Mouse (Mus musculus) right cerebral cortex, adult 18-20 months (tissue): ENCODE data around the gene Prss21.

Source experiments
- DNase-seq: peaks from one replicate; pipeline ENCODE4 v3.0.0; 2022; ENCODE audit warnings: mixed read lengths

Gene Prss21

DNA sequence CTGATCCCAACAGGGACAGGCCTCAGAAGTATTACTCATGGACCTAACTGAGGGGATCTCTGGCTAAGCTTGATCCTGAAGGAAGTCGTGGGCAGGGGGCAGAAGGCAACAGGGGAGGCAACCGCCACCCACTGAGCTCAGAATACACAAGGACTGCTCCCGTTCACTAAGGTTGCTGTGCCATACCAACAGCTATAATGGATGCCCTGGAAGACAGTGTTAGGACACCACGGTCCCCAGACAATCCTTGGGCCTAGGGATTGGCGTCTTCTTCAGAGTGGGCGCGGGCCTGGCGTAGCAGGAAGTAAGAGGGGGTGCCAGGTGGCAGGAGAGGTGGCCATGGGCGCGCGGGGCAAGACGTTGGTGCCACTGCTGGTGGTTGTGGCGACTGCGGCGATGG, at the start of gene Prss21:
Gene Prss21 (plus strand): TSS at position 301 of the 400 bp plus-strand sequence.
- DNase-seq: no peak

DNA sequence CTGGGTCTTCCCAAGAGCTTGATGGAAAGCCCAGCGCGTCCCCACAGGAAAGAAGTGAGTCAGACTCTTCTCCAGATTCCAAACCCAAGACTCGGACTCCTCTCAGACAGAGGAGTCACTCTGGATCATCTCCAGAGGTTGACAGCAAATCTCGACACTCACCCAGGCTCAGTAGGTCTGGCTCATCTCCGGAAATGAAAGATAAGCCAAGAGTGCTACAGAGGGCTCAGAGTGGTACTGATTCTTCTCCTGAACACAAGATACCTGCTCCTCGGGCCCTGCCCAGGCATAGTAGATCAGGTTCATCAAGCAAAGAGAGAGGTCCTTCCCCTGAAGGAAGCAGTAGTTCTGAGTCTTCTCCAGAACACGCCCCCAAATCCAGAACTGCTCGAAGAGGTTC, 49.3 kb upstream of the Prss21 start:
- DNase-seq: no peak

DNA sequence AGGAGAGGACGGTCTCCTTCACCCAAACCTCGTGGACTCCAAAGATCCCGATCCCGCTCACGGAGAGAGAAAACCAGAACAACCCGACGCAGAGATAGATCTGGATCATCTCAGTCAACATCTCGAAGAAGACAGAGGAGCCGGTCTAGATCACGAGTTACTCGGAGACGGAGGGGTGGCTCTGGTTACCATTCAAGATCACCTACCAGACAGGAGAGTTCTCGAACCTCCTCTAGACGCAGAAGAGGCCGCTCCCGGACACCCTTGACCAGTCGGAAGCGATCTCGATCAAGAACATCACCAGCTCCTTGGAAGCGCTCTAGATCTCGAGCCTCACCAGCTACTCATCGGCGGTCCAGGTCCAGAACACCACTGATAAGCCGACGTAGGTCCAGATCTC, 48.6 kb upstream of the Prss21 start:
- DNase-seq: no peak

DNA sequence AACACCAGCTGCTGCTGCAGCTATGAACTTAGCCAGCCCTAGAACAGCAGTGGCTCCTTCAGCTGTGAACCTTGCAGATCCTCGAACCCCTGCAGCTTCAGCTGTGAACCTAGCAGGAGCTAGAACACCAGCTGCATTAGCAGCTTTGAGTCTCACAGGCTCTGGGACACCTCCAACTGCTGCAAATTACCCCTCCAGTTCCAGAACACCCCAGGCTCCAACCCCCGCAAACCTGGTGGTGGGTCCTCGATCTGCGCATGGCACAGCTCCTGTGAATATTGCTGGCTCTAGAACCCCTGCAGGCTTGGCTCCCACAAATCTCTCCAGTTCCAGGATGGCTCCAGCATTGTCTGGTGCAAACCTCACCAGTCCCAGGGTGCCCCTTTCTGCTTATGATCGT, 47.1 kb upstream of the Prss21 start:
- no peak for DNase-seq

DNA sequence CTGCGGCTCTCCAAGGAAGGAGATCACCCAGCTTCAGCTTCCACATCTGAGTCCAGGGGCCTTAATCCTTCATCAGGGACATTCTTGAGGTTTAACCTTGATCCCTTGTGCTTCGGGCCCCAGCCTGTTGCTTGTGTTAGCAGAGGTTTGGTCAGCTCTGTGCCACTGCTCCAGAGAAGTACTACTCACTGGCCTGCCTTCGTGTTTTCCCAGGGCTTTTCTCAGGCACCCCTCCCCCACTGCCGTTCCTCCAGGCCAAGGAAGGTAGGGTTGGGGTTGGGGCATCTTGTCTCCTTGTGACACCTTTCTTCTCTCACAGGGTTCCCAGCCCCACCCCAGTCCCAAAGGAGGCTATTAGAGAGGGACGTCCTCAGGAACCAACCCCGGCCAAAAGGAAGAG, 45.8 kb upstream of the Prss21 start:
- no peak for DNase-seq

DNA sequence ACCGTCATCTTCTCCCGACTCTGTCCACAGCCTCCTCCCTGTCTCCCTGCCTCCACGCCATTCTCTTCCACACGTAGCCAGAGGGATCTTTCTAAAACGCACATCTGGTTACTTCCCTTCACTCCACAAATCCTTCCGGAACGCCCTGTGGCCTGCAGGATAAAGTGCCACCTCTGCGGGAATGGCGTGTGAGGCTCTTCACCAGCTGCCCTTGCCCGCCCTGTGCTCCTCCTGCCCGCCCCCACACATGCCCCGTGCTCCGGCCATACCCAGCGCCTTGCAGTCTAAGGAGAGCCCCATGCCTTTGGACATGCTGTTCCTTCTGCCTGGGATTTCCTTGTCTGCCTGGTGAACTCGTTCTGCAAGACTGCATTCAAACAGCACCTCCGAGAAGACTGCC, 44.8 kb upstream of the Prss21 start:
- DNase-seq: no peak

DNA sequence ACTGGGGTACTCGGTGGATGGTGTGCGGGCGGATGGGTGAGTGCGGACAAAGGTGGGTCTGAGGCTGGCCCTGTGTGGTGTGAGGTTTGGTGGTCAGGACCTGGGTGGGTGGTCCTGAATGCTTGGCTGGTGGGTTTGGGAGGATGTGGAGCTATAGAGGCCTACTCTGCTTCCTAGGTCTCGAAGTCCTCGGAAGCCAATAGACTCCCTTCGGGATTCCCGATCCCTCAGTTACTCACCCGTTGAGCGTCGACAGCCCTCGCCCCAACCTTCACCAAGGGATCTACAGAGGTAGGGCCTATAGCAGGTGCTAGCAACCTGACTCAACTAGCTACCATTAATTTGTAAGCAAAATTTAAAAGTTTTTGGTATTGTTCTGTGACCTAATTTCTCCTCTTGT, 44.2 kb upstream of the Prss21 start:
- DNase-seq: no peak

DNA sequence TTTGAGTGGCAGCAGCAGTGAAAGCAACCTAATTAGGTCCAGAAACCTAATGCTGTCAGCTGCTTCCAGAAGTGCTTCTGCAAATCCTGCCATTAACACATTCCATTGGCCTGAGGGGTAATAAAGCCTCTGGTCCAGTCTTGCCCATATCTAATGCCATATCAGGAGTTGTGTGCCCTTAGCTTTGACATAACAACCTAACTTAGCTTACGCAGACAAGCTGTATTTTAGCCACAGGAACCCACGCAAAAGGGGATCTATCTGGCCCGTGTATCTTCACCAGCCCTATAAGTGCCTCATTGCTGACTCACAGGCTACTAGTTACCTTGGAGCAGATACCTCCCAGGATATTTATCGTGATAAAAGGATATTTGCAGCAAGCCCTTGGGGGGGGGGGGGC, 42.3 kb upstream of the Prss21 start:
- no peak for DNase-seq

DNA sequence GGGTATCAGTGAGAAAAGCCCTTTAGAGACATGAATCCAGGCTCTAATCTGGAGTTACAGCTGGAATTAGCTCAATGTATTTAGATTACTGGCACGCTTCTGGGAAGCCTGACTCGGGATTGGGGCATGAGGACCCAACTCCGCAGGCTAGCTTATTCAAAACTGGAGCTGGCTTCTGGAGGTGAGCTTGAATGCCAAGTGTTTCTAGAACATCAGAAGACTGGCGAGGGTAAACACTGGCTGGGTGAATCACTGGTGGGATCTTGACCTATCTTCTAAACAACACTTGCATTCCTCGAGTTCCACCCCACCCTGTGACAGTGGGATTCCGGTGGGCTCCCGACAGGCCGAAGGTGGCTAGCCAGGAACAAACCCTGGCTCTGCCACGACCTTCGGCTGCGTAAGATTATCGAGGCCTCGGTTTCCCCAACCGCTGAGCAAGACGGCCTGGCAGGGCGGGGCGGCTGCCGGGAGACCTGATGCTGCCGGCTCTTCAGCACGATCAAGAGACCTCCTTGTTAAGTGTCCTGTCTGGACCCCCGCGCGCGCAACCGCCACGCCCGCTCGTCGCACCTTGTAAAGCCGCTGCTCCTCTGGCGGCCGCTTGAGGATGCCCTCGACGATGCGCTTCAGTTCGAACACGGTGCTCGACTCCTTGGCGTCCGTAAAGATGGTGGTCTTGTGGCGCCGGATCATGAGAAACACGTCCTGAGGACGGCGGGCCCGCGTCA, 39.4 kb upstream of the Prss21 start:
- DNase-seq: peak; percentile 36

DNA sequence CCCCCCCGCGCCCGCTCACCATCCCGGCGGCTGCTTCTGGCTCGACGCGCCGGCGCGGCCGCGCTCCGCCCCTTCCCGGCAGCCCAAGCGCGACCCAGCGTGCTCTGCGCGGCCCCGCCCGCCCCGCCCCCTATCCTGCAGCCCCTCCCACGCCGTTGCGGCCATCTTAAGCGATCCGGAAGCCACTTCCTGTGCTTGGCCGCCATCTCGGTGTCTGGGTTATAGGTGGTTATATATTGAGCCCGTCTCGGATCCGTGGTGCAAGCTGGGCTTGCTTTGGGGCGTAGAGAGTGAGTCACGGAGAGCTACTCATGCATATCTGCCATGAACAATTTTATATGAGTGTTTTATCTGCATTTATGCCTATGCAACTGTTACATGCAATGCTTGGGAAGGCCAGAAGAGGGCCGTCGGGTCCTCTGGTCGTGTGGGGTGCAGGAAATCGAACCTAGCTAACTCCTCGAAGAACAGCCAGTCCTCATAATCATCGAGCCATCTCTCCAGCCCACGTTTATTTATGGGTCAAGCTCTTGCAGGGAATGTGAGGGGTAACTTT, 38.7 kb upstream of the Prss21 start, which contains the start of gene Elob:
Gene Elob (minus strand): TSS at position 73 of the 556 bp plus-strand sequence.
- DNase-seq: peak; percentile 87

DNA sequence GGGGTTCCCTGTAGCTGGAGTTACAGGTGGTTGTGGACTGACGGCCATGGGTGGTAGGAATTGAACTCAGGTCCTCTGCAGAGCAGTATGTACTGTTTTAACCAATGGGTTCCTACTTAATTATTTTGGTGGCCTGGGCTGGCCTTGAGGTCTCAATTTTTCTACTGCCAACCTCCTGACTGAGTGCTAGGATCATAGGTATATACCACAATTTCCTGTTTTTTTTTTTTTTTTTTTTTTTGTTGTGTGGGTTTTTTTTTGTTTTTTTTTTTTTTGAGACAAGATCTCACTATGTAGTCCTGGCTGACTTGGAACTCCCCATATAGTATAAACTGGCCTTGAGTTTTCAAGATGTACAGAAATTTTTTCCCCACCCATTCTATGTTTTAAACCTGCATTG, 36.7 kb upstream of the Prss21 start:
- no peak for DNase-seq

DNA sequence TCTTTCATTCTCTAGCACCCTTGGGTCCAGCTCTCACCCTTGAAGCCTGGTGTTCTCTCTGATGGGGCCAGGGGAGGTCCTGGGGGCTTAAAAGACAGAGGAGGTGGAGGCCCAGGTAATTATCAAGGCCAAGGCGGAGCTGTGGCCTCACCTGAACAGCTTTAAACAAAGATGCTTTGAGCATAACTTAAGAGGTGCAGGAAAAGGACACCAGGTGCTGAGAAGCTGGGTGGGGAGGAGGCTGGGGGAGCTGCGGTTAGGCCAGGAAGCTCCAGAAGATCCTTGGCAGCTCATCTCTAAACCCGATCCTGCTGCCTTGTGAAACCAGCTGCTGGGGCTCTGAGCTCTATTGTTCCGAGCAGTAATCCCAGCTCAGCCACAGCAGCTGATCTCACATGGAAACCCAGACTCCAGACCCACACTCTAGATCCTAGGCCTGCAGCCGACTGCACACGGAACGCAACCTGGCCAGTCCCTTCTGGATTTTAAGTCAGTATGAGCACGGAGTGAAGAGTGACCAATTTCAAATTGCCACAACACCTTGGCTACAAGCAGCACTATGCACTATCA, 31.8 kb upstream of the Prss21 start, which contains the start of gene Prss33:
Gene Prss33 (minus strand): TSS at position 51 of the 570 bp plus-strand sequence.
- no peak for DNase-seq

DNA sequence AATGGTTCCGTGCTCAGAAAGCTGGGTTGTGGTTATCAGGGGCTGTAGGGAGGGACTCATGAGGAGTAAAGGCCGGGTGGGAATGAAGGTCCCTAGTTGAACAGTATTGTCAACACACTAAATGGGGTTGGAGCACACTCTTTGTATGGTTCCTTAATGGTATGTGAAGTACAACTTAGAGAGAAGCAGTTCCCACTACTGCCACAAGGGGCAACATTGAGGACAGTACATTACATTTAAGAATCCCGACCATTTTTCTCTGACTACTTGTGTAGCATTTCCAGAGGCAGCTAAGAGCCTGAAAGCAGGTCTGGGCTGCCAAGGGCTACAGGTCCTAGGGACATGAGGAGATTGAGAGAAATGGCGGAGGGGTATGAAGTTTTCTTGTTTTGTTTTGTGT, 26.7 kb upstream of the Prss21 start:
- DNase-seq: peak; percentile 41

DNA sequence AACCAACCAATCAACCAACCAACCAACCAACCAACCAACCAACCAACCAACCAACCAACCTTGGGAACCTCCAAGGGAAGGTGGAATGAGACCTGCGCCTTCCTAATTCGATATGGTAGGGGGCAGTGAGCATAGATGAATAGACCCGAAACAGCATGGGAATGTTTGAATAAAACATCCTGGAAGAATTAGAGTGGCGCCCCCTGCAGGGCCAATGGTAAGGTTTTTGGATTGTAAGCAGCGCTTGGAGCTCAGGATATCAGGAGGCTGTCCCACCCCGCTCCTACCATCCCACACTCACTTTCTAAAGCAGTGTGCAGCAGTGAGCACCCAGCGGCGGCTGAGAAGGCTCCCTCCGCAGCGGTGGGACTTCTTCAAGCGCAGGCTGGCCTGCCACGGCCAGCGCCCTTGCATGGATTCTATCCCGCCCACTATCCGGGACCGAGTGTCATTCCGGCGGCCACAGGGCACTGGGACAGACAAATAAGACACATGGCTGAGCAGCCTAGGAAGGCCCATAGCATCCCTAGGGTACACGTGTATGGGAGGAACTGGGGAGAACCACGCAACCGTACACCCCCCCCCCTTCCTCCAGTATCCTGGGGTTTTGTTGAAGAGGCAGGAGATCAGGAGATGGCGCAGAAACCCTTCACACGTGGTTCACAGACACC, 24.6 kb upstream of the Prss21 start:
- DNase-seq: no peak

DNA sequence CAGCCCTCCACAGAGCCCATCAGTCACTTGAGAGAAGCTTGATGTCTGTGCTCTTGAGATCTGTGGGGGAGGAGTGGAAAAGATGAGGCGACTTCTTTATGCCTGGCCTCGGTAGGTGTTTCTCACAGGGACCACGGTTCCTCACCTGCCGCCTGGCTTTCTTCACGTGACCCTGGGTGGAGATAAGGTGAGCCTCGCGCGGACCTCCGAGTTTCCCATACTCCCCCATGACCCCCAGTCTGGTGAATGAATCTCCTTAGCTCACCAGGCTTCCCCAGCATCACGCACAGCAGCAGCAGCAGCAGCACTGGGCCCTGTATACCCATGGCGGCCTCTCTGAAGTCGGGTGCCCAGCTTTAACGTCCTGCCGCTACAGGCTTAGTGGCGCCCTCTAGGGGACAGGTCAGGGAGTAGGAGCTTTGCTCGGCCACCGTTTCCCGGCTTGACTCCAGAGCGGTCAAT, 24.0 kb upstream of the Prss21 start, which contains the start of the genes Prss32 and Prss41:
Gene Prss32 (plus strand): TSS at position 44 of the 462 bp plus-strand sequence.
Gene Prss41 (minus strand): TSS at position 361 of the 462 bp plus-strand sequence.
- no peak for DNase-seq

DNA sequence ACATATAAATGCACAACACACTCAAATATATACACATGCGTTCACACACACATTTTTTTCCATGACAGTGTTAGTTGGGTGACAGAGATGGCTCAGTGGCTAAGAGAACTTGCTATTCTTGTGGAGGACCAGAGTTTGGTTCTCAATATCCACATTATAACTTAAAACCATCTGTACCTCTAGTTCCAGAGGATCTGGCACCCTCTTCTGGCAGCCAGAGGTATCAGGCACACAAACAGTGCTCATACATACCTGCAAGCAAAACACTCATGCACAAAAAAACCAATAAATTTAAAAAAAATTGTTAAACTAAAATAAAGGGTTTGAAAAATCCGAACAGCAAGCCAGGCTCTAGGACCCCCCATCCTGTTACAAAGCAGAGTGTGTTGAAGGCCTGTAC, 17.8 kb upstream of the Prss21 start:
- no peak for DNase-seq

DNA sequence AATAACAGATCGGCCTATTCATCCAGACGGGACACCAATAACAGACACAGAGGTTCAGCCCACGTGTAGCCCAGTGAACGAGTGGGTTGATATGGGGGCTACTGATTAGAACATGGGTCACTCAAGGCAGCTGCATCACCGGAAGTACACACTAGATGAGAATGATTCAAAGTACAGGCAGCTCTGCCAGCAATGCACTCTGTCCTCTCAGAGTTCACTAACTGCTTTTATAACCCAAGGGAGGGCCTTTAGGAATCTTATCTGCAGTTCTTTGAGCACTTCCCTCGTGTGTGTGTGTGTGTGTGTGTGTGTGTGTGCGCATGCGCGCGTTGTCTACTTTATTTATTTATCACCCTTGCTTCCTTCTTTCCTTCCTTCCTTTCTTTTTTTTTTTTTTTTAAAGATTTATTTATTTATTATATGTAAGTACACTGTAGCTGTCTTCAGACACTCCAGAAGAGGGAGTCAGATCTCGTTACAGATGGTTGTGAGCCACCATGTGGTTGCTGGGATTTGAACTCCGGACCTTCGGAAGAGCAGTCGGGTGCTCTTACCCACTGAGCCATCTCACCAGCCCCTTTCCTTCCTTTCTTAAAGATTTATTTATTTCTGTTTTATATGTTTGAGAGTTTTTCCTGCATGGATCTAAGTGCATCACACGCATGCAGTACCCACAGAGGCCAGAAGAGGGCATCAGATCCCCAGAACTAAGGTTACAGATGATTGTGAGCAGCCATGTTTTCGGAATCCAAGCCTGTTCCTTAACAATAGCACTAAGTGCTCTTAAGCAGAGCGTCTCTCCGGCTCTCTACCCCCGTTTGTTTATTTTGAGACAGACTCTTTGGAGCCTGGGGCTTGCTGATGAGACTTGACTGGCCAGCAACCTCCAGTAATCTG, 16.8 kb upstream of the Prss21 start:
- DNase-seq: peak; percentile 30

DNA sequence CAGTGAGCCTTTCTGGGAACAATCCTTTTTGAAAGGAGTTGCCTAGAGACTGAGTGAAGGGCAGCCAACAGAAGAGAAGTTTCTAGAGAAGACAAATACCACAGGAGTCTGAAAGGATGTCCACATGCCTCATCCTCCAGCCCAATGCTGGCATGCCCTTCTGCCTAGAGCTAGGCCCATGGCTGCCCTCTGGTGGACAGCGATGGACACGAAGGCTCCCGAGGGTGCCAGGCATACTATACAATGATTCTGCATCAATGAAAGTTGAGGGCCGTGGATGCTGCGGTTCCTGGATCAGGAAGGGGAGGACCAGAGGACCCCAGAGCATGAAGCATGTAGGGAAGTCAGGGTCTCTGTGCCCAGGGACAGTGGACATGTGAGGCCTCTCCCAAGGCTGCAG, 14.6 kb upstream of the Prss21 start:
- no peak for DNase-seq

DNA sequence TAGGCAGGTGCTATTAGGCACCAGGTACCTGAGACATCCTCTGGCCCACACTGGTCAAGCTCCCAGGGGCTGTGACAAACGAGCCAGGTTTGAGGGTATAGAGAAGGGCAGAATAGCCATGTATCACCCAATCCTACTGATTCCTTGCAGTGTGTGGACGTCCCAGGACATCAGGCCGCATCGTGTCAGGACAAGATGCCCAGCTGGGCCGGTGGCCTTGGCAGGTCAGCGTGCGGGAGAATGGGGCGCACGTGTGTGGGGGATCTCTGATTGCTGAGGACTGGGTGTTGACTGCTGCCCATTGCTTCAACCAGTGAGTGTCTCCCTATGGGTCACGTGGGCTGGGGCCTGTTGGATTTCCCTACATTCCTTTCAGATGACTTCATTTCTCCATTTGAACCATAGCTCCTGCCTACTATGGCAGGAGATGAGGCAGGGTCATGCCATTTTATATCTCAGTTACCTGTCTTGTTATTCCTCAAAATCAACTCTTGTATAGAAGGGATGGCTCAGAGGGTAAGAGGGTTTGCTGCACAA, 13.6 kb upstream of the Prss21 start:
- DNase-seq: no peak

DNA sequence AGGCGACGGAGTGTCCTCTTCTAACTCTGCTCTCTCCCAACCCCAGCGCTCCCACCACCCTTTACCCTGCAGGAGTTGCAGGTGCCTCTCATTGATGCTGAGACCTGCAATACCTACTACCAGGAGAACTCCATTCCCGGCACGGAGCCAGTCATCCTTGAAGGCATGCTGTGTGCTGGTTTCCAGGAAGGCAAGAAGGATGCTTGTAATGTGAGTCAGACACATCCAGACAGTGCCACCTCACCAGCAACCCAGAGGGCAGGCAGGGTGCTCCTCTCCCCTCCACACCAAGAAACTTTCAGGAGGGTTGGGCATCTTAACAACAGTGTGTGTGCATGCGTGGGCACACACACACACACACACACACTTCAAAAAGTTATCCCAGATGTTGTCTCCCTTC, 10.7 kb upstream of the Prss21 start:
- DNase-seq: no peak

DNA sequence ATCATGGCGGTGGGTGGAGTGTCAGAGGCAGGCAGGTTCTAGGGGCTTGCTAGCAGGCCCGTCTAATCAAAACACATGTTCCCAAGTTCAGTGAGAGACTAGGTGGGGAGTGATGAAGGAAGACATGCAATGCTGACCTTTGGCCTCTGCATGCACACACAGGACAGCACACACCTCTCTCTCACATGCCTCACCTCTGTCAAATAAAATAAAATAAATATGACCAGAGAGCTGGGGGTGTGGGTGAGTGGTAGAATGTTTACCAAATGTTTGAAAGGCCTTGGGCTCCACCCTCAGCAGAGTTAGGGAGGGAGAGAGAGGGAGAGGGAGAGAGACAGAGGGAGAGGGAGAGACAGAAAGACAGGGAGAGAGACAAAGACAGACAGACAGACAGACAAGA, 9.9 kb upstream of the Prss21 start:
- no peak for DNase-seq

DNA sequence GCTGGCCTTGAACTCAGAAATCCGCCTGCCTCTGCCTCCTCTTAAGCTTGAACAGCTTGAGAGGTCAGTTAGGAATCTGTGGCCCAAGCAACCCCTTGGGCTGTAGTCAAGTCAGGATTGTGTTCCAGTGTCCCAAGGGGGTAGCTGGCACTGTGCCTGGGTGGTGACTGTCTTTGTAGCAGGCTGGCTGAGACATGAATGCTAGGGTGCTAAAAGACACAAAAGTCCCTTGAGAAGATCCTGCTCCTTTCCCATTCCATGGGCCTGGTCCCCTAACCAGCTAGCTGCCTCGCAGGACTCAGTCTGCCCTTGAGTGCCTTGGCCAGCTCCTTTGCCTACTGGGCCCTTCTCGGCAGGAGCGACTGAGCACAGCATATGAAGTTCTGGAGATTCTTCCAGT, 4.9 kb upstream of the Prss21 start:
- DNase-seq: no peak
